Mouse (Mus musculus) forebrain, embryonic 13.5 days (tissue): ENCODE measurements around the gene Insig2. TPM values are rescaled to one million over a fixed set of nuclear protein-coding genes. Genes with fewer than 3 reads are reported as not detected.
A peak's percentile ranks its signal among the peaks of the same experiment; 100 is the strongest.

ENCODE experiments used
- ATAC-seq: fragments of 200-750 bp; cut with Nextera tagmentation; 2 replicates; pipeline ENCODE4 v1.8.0; 2017
- H3K27ac ChIP-seq: fragments of 300-500 bp; sonication (generic); 2 replicates; pipeline ENCODE4 v1.5.1; 2015; ENCODE audit warnings: inconsistent platforms, mild to moderate bottlenecking, moderate library complexity
- H3K27me3 ChIP-seq: fragments of 300-500 bp; sonication (generic); 2 replicates; pipeline ENCODE4 v1.6.1; 2015; ENCODE audit warnings: mild to moderate bottlenecking, inconsistent platforms
- H3K36me3 ChIP-seq: fragments of 300-500 bp; sonication (generic); 2 replicates; pipeline ENCODE4 v1.6.1; 2015; ENCODE audit warnings: mild to moderate bottlenecking, inconsistent platforms; ENCODE audit not compliant: poor library complexity, severe bottlenecking
- H3K4me1 ChIP-seq: fragments of 300-500 bp; sonication (generic); 2 replicates; pipeline ENCODE4 v1.6.1; 2015; ENCODE audit warnings: inconsistent platforms
- H3K4me2 ChIP-seq: fragments of 300-500 bp; sonication (generic); 2 replicates; pipeline ENCODE4 v1.6.1; 2015; ENCODE audit warnings: inconsistent platforms, mild to moderate bottlenecking, moderate library complexity
- H3K4me3 ChIP-seq: fragments of 300-500 bp; sonication (generic); 2 replicates; pipeline ENCODE4 v1.5.1; 2015; ENCODE audit warnings: mild to moderate bottlenecking, inconsistent platforms
- H3K9ac ChIP-seq: fragments of 300-500 bp; sonication (generic); 2 replicates; pipeline ENCODE4 v1.6.1; 2015; ENCODE audit warnings: mild to moderate bottlenecking, inconsistent platforms
- H3K9me3 ChIP-seq: fragments of 300-500 bp; sonication (generic); replicated peaks from 2 replicates; pipeline ENCODE4 v1.6.1; 2016; ENCODE audit warnings: inconsistent platforms
- WGBS: fragments of 180-500 bp; shearing (Covaris S2); methylation state at CpG from one replicate; pipeline ENCODE4 v1.1.7; 2015; 5-methylcytosine and 5-hydroxymethylcytosine counted together
- polyA plus RNA-seq: library from polyadenylated mRNA; unstranded; fragments of >200 nt; fragmentation: Nextera tagmentation; extraction: Ambion mirVana; gene quantifications from 2 replicates; pipeline ENCODE4 v1.2.1, GENCODE M21; 2015

Insig2 gene
- polyA plus RNA-seq, 1 experiment from 2014 or later, result 33.9 TPM

GRCm38 (mm10) chr1:121350616-121351015 is 18.2 kb upstream of the Insig2 start:
- 93% methylated on average over 13 of the region's 13 CpGs for WGBS
- Histone ChIP-seq H3K36me3 (no peaks in the 10 kb centered on the region), H3K9me3 (peaks cover 7% of the 10 kb centered on the region; the same call in 1 of the 2 replicates), H3K4me1 (no peaks in the 10 kb centered on the region), H3K4me2 (no peak overlapping the region), H3K4me3 (no peak overlapping the region), H3K27ac (no peak overlapping the region), H3K27me3 (no peaks in the 10 kb centered on the region), H3K9ac (no peak overlapping the region)
- no peak for ATAC-seq

- Histone ChIP-seq H3K4me3 (no peak overlapping the region), H3K27ac (no peak overlapping the region), H3K4me2 (no peak overlapping the region), H3K9me3 (0 out of 2 replicates have a peak, but pooled peaks cover 4% of the 10 kb centered on the region), H3K36me3 (no peaks in the 10 kb centered on the region), H3K9ac (no peak overlapping the region), H3K27me3 (no peaks in the 10 kb centered on the region), H3K4me1 (no peaks in the 10 kb centered on the region)
- no peak for ATAC-seq
- 85% methylated on average over 4 of the region's 4 CpGs for whole genome bisulfite sequencing
Observed at GRCm38 (mm10) chr1:121348875-121349847, 16.8 kb upstream of the Insig2 start.

GRCm38 (mm10) chr1:121343966-121344365 is 11.6 kb upstream of the Insig2 start:
- no peak overlapping the region for H3K9ac ChIP-seq
- H3K9me3 ChIP-seq, result no peaks in the 10 kb centered on the region
- H3K27me3 ChIP-seq, result no peaks in the 10 kb centered on the region
- no peak overlapping the region for H3K27ac ChIP-seq
- H3K4me2 ChIP-seq, result no peak overlapping the region
- no peak for ATAC-seq
- H3K36me3 ChIP-seq, result no peaks in the 10 kb centered on the region
- no peak overlapping the region for H3K4me3 ChIP-seq
- WGBS, result 71% methylated on average over 5 of the region's 5 CpGs
- no peaks in the 10 kb centered on the region for H3K4me1 ChIP-seq

DNA sequence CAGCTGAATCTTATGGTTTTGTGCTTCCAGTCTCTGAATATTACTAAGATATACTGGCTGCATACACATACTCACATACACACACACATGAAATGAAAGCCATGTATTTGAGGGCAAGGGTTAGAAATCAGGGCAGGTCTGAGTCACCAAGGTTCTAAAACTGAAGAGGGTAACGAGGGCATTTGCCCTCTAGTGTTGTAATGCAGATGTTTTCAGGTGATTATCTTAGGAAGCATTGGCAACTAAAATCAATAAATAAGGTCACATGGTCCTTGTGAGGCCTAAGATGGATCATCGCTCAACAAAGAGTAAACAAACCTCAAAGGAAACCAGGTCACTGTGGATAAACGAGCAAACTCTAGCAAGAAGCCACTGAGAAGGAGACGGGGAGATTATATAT is 3.4 kb upstream of the Insig2 start:
- Histone ChIP-seq H3K4me1 (no peaks in the 10 kb centered on the region), H3K27ac (no peak overlapping the region), H3K27me3 (no peaks in the 10 kb centered on the region), H3K9me3 (no peaks in the 10 kb centered on the region), H3K9ac (no peak overlapping the region), H3K36me3 (peaks cover 6% of the 10 kb centered on the region; the same call in 1 of the 2 replicates), H3K4me2 (no peak overlapping the region), H3K4me3 (no peak overlapping the region)
- ATAC-seq, result no peak
- 81% methylated on average over 4 of the region's 4 CpGs for WGBS

GRCm38 (mm10) chr1:121333986-121334703 is 1.8 kb upstream of the Insig2 start:
- Histone ChIP-seq H3K9me3 (no peaks in the 10 kb centered on the region), H3K4me1 (peaks cover 3% of the 10 kb centered on the region; the same call in 1 of the 2 replicates), H3K4me3 (no peak overlapping the region), H3K36me3 (peaks cover 6% of the 10 kb centered on the region; the same call in 1 of the 2 replicates), H3K27me3 (no peaks in the 10 kb centered on the region), H3K27ac (no peak overlapping the region), H3K4me2 (no peak overlapping the region), H3K9ac (no peak overlapping the region)
- WGBS, result 92% methylated on average over 4 of the region's 4 CpGs
- ATAC-seq, result no peak

DNA sequence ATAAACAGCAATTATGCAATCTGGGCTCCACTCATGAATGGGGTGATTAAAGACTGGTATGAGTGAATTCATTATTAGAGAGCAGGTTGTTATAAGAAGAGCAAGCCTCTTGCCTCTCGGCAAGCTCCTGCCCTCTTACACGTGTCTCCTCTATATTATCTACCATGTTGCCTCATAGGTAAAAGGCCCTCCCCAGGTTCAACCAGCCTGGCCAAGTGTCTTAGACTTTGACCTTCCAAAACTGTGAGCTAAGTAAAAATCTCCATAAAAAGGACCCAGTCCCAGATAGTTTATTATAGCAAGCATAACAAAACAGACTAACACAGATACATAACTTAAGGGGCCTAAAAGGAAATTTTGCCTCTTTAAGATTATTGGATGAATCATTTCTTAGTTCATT is 1.8 kb downstream of the Insig2 start:
- H3K36me3 ChIP-seq, result peaks cover 6% of the 10 kb centered on the region; the same call in 1 of the 2 replicates
- no peak overlapping the region for H3K4me3 ChIP-seq
- H3K4me1 ChIP-seq, result peaks cover 28% of the 10 kb centered on the region
- WGBS, result 93% methylated on average over 2 of the region's 2 CpGs
- no peaks in the 10 kb centered on the region for H3K9me3 ChIP-seq
- no peak overlapping the region for H3K27ac ChIP-seq
- no peak overlapping the region for H3K9ac ChIP-seq
- ATAC-seq, result no peak
- H3K4me2 ChIP-seq, result no peak overlapping the region
- no peaks in the 10 kb centered on the region for H3K27me3 ChIP-seq

GRCm38 (mm10) chr1:121329391-121329790 is 3.0 kb downstream of the Insig2 start:
- ATAC-seq, result no peak
- H3K4me1 ChIP-seq, result peaks cover 28% of the 10 kb centered on the region
- no peaks in the 10 kb centered on the region for H3K27me3 ChIP-seq
- H3K36me3 ChIP-seq, result peaks cover 6% of the 10 kb centered on the region; the same call in 1 of the 2 replicates
- no peak overlapping the region for H3K9ac ChIP-seq
- no peak overlapping the region for H3K4me3 ChIP-seq
- H3K4me2 ChIP-seq, result no peak overlapping the region
- no peaks in the 10 kb centered on the region for H3K9me3 ChIP-seq
- WGBS, result 92% methylated on average over 2 of the region's 2 CpGs
- no peak overlapping the region for H3K27ac ChIP-seq

- H3K4me2 ChIP-seq, result peak overlapping the region; percentile 86
- peak overlapping the region; percentile 88 for H3K27ac ChIP-seq
- peak overlapping the region; percentile 88 for H3K9ac ChIP-seq
- peak overlapping the region; percentile 82 for H3K4me3 ChIP-seq
- WGBS, result 1% methylated on average over 7 of the region's 7 CpGs
- peak; percentile 60 for ATAC-seq
- H3K9me3 ChIP-seq, result no peaks in the 10 kb centered on the region
- H3K36me3 ChIP-seq, result peaks cover 6% of the 10 kb centered on the region; the same call in 1 of the 2 replicates
- no peaks in the 10 kb centered on the region for H3K27me3 ChIP-seq
- H3K4me1 ChIP-seq, result peaks cover 28% of the 10 kb centered on the region
Observed at GRCm38 (mm10) chr1:121328193-121328555, 4.2 kb downstream of the Insig2 start.

GRCm38 (mm10) chr1:121327344-121328192 is 4.8 kb downstream of the Insig2 start:
- Histone ChIP-seq H3K27ac (peak overlapping the region; percentile 88), H3K4me1 (peaks cover 28% of the 10 kb centered on the region), H3K27me3 (no peaks in the 10 kb centered on the region), H3K9ac (peak overlapping the region; percentile 88), H3K4me3 (peak overlapping the region; percentile 82), H3K9me3 (no peaks in the 10 kb centered on the region), H3K4me2 (peak overlapping the region; percentile 86), H3K36me3 (peaks cover 6% of the 10 kb centered on the region; the same call in 1 of the 2 replicates)
- ATAC-seq, result peak; percentile 99
- WGBS, result 1% methylated on average over 55 of the region's 55 CpGs

- Histone ChIP-seq H3K9ac (peak overlapping the region; percentile 88), H3K4me2 (peak overlapping the region; percentile 86), H3K9me3 (no peaks in the 10 kb centered on the region), H3K4me3 (peak overlapping the region; percentile 82), H3K27ac (no peak overlapping the region; the same call in 1 of the 2 replicates), H3K27me3 (no peaks in the 10 kb centered on the region), H3K4me1 (peaks cover 28% of the 10 kb centered on the region), H3K36me3 (peaks cover 4% of the 10 kb centered on the region; the same call in 1 of the 2 replicates)
- 23% methylated on average over 18 of the region's 18 CpGs for WGBS
- no peak for ATAC-seq
Observed at GRCm38 (mm10) chr1:121326591-121327343, 5.6 kb downstream of the Insig2 start.

DNA sequence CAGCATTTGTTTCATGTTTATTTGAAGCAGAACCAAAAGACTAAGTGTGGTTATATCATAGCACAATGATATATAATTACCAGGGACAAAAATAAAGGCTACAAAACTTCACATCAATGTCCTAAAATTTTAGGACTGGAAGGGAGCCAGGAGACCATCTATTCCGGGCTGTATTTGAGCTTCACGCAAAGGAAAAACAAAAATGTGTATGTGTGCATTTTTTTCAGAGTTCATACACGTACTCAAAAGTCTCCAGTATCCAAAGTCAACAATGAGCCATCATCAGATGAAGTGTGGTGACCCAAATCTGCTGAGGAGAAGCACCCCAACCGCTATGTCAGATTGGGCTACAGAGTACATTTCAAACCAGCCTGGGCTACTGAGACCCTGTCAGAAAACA is 8.9 kb downstream of the Insig2 start:
- no peak overlapping the region for H3K27ac ChIP-seq
- no peak overlapping the region for H3K4me3 ChIP-seq
- H3K27me3 ChIP-seq, result no peaks in the 10 kb centered on the region
- peaks cover 10% of the 10 kb centered on the region for H3K36me3 ChIP-seq
- H3K4me1 ChIP-seq, result peaks cover 21% of the 10 kb centered on the region
- 86% methylated on average over 4 of the region's 4 CpGs for WGBS
- no peaks in the 10 kb centered on the region for H3K9me3 ChIP-seq
- H3K4me2 ChIP-seq, result no peak overlapping the region
- H3K9ac ChIP-seq, result no peak overlapping the region
- ATAC-seq, result no peak
